Mouse (Mus musculus): ENCODE measurements around the gene Gm8653. TPM values are rescaled to one million over a fixed set of nuclear protein-coding genes. Genes with fewer than 3 reads are reported as not detected.
"Not testable (repeated sequence)": the region's sequence is repeated elsewhere in the genome, so short reads cannot be mapped to it uniquely, and the experiment has no call there.

Gm8653 gene
- polyA plus RNA-seq (2016; fragmentation: Nextera tagmentation; extraction: Ambion mirVana), result not detected in 2 replicates

- H3K9ac ChIP-seq; H3K27me3 ChIP-seq (replicated peaks); ATAC-seq (ENCODE audit: low FRiP score, low read depth); H3K4me1 ChIP-seq; H3K36me3 ChIP-seq; H3K27ac ChIP-seq; H3K4me3 ChIP-seq; H3K9me3 ChIP-seq; H3K4me2 ChIP-seq (replicated peaks): not testable (repeated sequence)
- WGBS, result no CpG with 5 or more reads among the region's 2 CpGs
Measured at GRCm38 (mm10) chr7:22201164-22201563, at the start of gene Gm8653. Gm8653 (minus strand) TSS chr7:22201264.

GRCm38 (mm10) chr7:22229384-22229783 lies 28.3 kb upstream of the Gm8653 start, which contains the start of gene Gm8453:
Gm8453 (minus strand) TSS chr7:22229484.
- H3K27ac ChIP-seq; H3K36me3 ChIP-seq; H3K9me3 ChIP-seq; H3K9ac ChIP-seq; H3K27me3 ChIP-seq (replicated peaks); H3K4me1 ChIP-seq; H3K4me3 ChIP-seq; ATAC-seq (ENCODE audit: low FRiP score, low read depth); H3K4me2 ChIP-seq (replicated peaks): not testable (repeated sequence)
- WGBS, result 26% methylated on average over 2 of the region's 2 CpGs

- not testable (repeated sequence) for ATAC-seq (ENCODE audit: low FRiP score, low read depth); H3K4me2 ChIP-seq (replicated peaks); H3K4me3 ChIP-seq; H3K27ac ChIP-seq; H3K27me3 ChIP-seq (replicated peaks); H3K9me3 ChIP-seq; H3K9ac ChIP-seq; H3K36me3 ChIP-seq; H3K4me1 ChIP-seq
- WGBS, result no CpG with 5 or more reads among the region's 3 CpGs
Measured at GRCm38 (mm10) chr7:22189077-22189476, 12.0 kb downstream of the Gm8653 start, which contains the start of gene Vmn1r143. Vmn1r143 (plus strand) TSS chr7:22189377.

GRCm38 (mm10) chr7:22163935-22164334 lies 37.1 kb downstream of the Gm8653 start, which contains the start of gene Vmn1r142:
Vmn1r142 (minus strand) TSS chr7:22164035.
- not testable (repeated sequence) for H3K36me3 ChIP-seq; H3K9ac ChIP-seq; H3K4me1 ChIP-seq; ATAC-seq (ENCODE audit: low FRiP score, low read depth); H3K9me3 ChIP-seq; H3K27ac ChIP-seq; H3K4me3 ChIP-seq; H3K27me3 ChIP-seq (replicated peaks); H3K4me2 ChIP-seq (replicated peaks)
- WGBS, result no CpG with 5 or more reads among the region's 3 CpGs

Other genes starting within 250 kb of the Gm8653 start
- not detected in 2 replicates for gene Vmn1r137, start 206.7 kb downstream of the Gm8653 start, polyA plus RNA-seq (2016; fragmentation: Nextera tagmentation; extraction: Ambion mirVana)
- not detected in 2 replicates for gene Vmn1r138, start 172.4 kb downstream of the Gm8653 start, polyA plus RNA-seq (2016; fragmentation: Nextera tagmentation; extraction: Ambion mirVana)
- not detected in 2 replicates for gene Gm6176, start 145.0 kb downstream of the Gm8653 start, polyA plus RNA-seq (2016; fragmentation: Nextera tagmentation; extraction: Ambion mirVana)
- gene Vmn1r139, start 132.2 kb downstream of the Gm8653 start, polyA plus RNA-seq (2016; fragmentation: Nextera tagmentation; extraction: Ambion mirVana), result not detected in 2 replicates
- not detected in 2 replicates for gene Gm16451, start 83.0 kb downstream of the Gm8653 start, polyA plus RNA-seq (2016; fragmentation: Nextera tagmentation; extraction: Ambion mirVana)
- not detected in 2 replicates for gene Gm10666, start 66.5 kb downstream of the Gm8653 start, polyA plus RNA-seq (2016; fragmentation: Nextera tagmentation; extraction: Ambion mirVana)
- not detected in 2 replicates for gene Vmn1r142, start 37.2 kb downstream of the Gm8653 start, polyA plus RNA-seq (2016; fragmentation: Nextera tagmentation; extraction: Ambion mirVana)
- not detected in 2 replicates for gene Vmn1r143, start 11.9 kb downstream of the Gm8653 start, polyA plus RNA-seq (2016; fragmentation: Nextera tagmentation; extraction: Ambion mirVana)
- gene Gm8453, start 28.2 kb upstream of the Gm8653 start, polyA plus RNA-seq (2016; fragmentation: Nextera tagmentation; extraction: Ambion mirVana), result not detected in 2 replicates
- gene Gm4187, start 128.5 kb upstream of the Gm8653 start, polyA plus RNA-seq (2016; fragmentation: Nextera tagmentation; extraction: Ambion mirVana), result not detected in 2 replicates
- gene Gm8660, start 169.8 kb upstream of the Gm8653 start, polyA plus RNA-seq (2016; fragmentation: Nextera tagmentation; extraction: Ambion mirVana), result not detected in 2 replicates
- not detected in 2 replicates for gene Vmn1r148, start 212.3 kb upstream of the Gm8653 start, polyA plus RNA-seq (2016; fragmentation: Nextera tagmentation; extraction: Ambion mirVana)
- not detected in 2 replicates for gene Vmn1r149, start 237.0 kb upstream of the Gm8653 start, polyA plus RNA-seq (2016; fragmentation: Nextera tagmentation; extraction: Ambion mirVana)

All from neural tube, embryonic 12.5 days (tissue).